28 mouse cellular contexts compared by ENCODE assay signal in genomic region chr12:40714288-40714687, GRCm38 (mm10).
DNase-seq lines count a peak whose midpoint lies in the region; ATAC-seq and TF ChIP-seq lines count a peak whose summit lies in the region.
"Had no signal": no experiment of that assay in that cellular context is flagged by ENCODE, and none has a peak within 500 bp of the region (broad histone marks: within the 10 kb centered on the region; RNA-seq: fewer than 3 reads in every experiment).

No protein-coding gene starts in this region.

- H3K9me3 ChIP-seq in forebrain, embryonic 13.5 days (replicated peaks) = no peaks in the 10 kb centered on the region
- H3K9me3 ChIP-seq in forebrain, embryonic 10.5 days = no peaks in the 10 kb centered on the region
- no peaks in the 10 kb centered on the region for H3K9me3 ChIP-seq in hindbrain, embryonic 15.5 days
- no peaks in the 10 kb centered on the region for H3K9me3 ChIP-seq in hindbrain, embryonic 11.5 days (ENCODE audit: control insufficient read depth, low read length)
- no peaks in the 10 kb centered on the region for H3K9me3 ChIP-seq in midbrain, embryonic 16.5 days (replicated peaks; ENCODE audit: control insufficient read depth, low read length, poor library complexity, severe bottlenecking)
- no peaks in the 10 kb centered on the region for H3K9me3 ChIP-seq in midbrain, embryonic 14.5 days (ENCODE audit: control insufficient read depth, low read length)
- H3K9me3 ChIP-seq in forebrain, postnatal 0 days (ENCODE audit: low read length) = no peaks in the 10 kb centered on the region
- H3K9me3 ChIP-seq: embryonic facial prominence, embryonic 10.5 days; embryonic facial prominence, embryonic 15.5 days; heart, embryonic 13.5 days; kidney, embryonic 15.5 days; liver, embryonic 12.5 days had no signal

- H3K27me3 ChIP-seq in forebrain, embryonic 13.5 days = no peaks in the 10 kb centered on the region
- H3K27me3 ChIP-seq in forebrain, embryonic 10.5 days (ENCODE audit: poor library complexity, severe bottlenecking) = no peaks in the 10 kb centered on the region
- no peaks in the 10 kb centered on the region for H3K27me3 ChIP-seq in hindbrain, embryonic 15.5 days
- H3K27me3 ChIP-seq in hindbrain, embryonic 11.5 days (ENCODE audit: control insufficient read depth, insufficient read depth, low read length) = no peaks in the 10 kb centered on the region
- no peaks in the 10 kb centered on the region for H3K27me3 ChIP-seq in midbrain, embryonic 16.5 days (ENCODE audit: control insufficient read depth, insufficient read depth, low read depth, low read length)
- no peaks in the 10 kb centered on the region for H3K27me3 ChIP-seq in midbrain, embryonic 14.5 days (ENCODE audit: control insufficient read depth, insufficient read depth, low read length)
- no peaks in the 10 kb centered on the region for H3K27me3 ChIP-seq in forebrain, postnatal 0 days (ENCODE audit: insufficient read depth, low read length)
- H3K27me3 ChIP-seq: CH12.LX; embryonic facial prominence, embryonic 15.5 days; heart, embryonic 13.5 days; kidney, embryonic 15.5 days; liver, embryonic 12.5 days had no signal

- H3K27ac ChIP-seq in forebrain, embryonic 13.5 days = no peak overlapping the region
- no peak overlapping the region for H3K27ac ChIP-seq in forebrain, embryonic 10.5 days
- H3K27ac ChIP-seq in hindbrain, embryonic 15.5 days (replicated peaks) = peak overlapping the region; percentile 52
- H3K27ac ChIP-seq in hindbrain, embryonic 11.5 days (ENCODE audit: low read depth, low read length) = no peak overlapping the region
- H3K27ac ChIP-seq in midbrain, embryonic 16.5 days (ENCODE audit: low read length) = 0 out of 2 replicates have a peak overlapping the region, but pooled peaks have one; percentile 8
- no peak overlapping the region for H3K27ac ChIP-seq in midbrain, embryonic 14.5 days (replicated peaks; ENCODE audit: low read depth, low read length)
- H3K27ac ChIP-seq in forebrain, postnatal 0 days (ENCODE audit: low read depth, low read length) = no peak overlapping the region
- H3K27ac ChIP-seq: embryonic facial prominence, embryonic 10.5 days; embryonic facial prominence, embryonic 15.5 days; heart, embryonic 13.5 days; kidney, embryonic 15.5 days; liver, embryonic 12.5 days; macrophage had no signal

- H3K4me1 ChIP-seq in forebrain, embryonic 13.5 days = 0 out of 2 replicates have a peak, but pooled peaks cover 4% of the 10 kb centered on the region
- H3K4me1 ChIP-seq in forebrain, embryonic 10.5 days = no peaks in the 10 kb centered on the region
- H3K4me1 ChIP-seq in hindbrain, embryonic 15.5 days (replicated peaks) = no peaks in the 10 kb centered on the region
- no peaks in the 10 kb centered on the region for H3K4me1 ChIP-seq in hindbrain, embryonic 11.5 days (replicated peaks; ENCODE audit: control insufficient read depth, insufficient read depth, low read length)
- no peaks in the 10 kb centered on the region for H3K4me1 ChIP-seq in midbrain, embryonic 16.5 days (ENCODE audit: control insufficient read depth, insufficient read depth, low read length)
- no peaks in the 10 kb centered on the region for H3K4me1 ChIP-seq in midbrain, embryonic 14.5 days (ENCODE audit: control insufficient read depth, insufficient read depth, low read length)
- no peaks in the 10 kb centered on the region for H3K4me1 ChIP-seq in forebrain, postnatal 0 days (ENCODE audit: insufficient read depth)
- H3K4me1 ChIP-seq: embryonic facial prominence, embryonic 10.5 days; embryonic facial prominence, embryonic 15.5 days; heart, embryonic 13.5 days; kidney, embryonic 15.5 days; liver, embryonic 12.5 days had no signal

- H3K4me2 ChIP-seq in forebrain, embryonic 13.5 days = no peak overlapping the region
- no peak overlapping the region for H3K4me2 ChIP-seq in hindbrain, embryonic 15.5 days
- H3K4me2 ChIP-seq in hindbrain, embryonic 11.5 days (replicated peaks; ENCODE audit: low read depth, low read length) = no peak overlapping the region
- H3K4me2 ChIP-seq in midbrain, embryonic 16.5 days (ENCODE audit: low read length) = no peak overlapping the region
- H3K4me2 ChIP-seq in midbrain, embryonic 14.5 days (ENCODE audit: low read length) = no peak overlapping the region
- H3K4me2 ChIP-seq in forebrain, postnatal 0 days (ENCODE audit: low read depth) = no peak overlapping the region
- H3K4me2 ChIP-seq: embryonic facial prominence, embryonic 15.5 days; heart, embryonic 13.5 days; kidney, embryonic 15.5 days; liver, embryonic 12.5 days had no signal

- peak; percentile 45; the same call in 1 of the 2 replicates for ATAC-seq in forebrain, embryonic 13.5 days
- ATAC-seq in hindbrain, embryonic 15.5 days (ENCODE audit: low FRiP score, low read depth) = no peak
- no peak for ATAC-seq in hindbrain, embryonic 11.5 days (ENCODE audit: low FRiP score)
- no peak for ATAC-seq in midbrain, embryonic 16.5 days
- ATAC-seq in midbrain, embryonic 14.5 days (ENCODE audit: low FRiP score, low TSS enrichment) = no peak
- peak; percentile 48; the same call in 1 of the 2 replicates for ATAC-seq in forebrain, postnatal 0 days
- ATAC-seq: inflammation-experienced regulatory T-cells, adult 6 months; liver, embryonic 12.5 days; liver, postnatal 0 days had no signal

- H3K4me3 ChIP-seq in forebrain, embryonic 13.5 days = no peak overlapping the region
- H3K4me3 ChIP-seq in forebrain, embryonic 10.5 days = no peak overlapping the region
- H3K4me3 ChIP-seq in hindbrain, embryonic 15.5 days = no peak overlapping the region
- H3K4me3 ChIP-seq in hindbrain, embryonic 11.5 days (ENCODE audit: low read depth, low read length) = no peak overlapping the region
- H3K4me3 ChIP-seq in midbrain, embryonic 16.5 days (ENCODE audit: low read depth, low read length) = no peak overlapping the region
- H3K4me3 ChIP-seq in midbrain, embryonic 14.5 days (replicated peaks; ENCODE audit: low read depth, low read length) = no peak overlapping the region
- no peak overlapping the region for H3K4me3 ChIP-seq in forebrain, postnatal 0 days (ENCODE audit: low read depth, low read length)
- H3K4me3 ChIP-seq: embryonic facial prominence, embryonic 10.5 days; embryonic facial prominence, embryonic 15.5 days; heart, embryonic 13.5 days; kidney, embryonic 15.5 days; liver, embryonic 12.5 days had no signal

- no peak for DNase-seq in forebrain, embryonic 10.5 days (ENCODE audit: extremely low spot score, low spot score)
- DNase-seq in hindbrain, embryonic 11.5 days (ENCODE audit: low spot score) = no peak
- DNase-seq in midbrain, embryonic 14.5 days = no peak
- DNase-seq in forebrain, postnatal 0 days = peak; percentile 29
- DNase-seq in ovary, postnatal 14 days (ENCODE audit: low spot score) = no peak
- DNase-seq: adrenal gland, adult 8-10 months; cerebellum, adult 18-20 months; cerebellum, postnatal 10 days; heart, postnatal 10 days; kidney, adult 18-20 months; kidney, postnatal 25 days; left cerebral cortex, postnatal 4 days; liver, postnatal 0 days; lung, postnatal 10 days; retina, postnatal 1 day; right cerebral cortex, postnatal 14 days; thymus, postnatal 4 days had no signal

- no peak for TF ChIP-seq CTCF in forebrain, postnatal 0 days (IDR thresholded peaks at IDR 0.05; ENCODE audit: low read depth)

- WGBS in forebrain, embryonic 13.5 days = 28% methylated on average over 5 of the region's 5 CpGs
- WGBS in forebrain, embryonic 10.5 days = 64% methylated on average over 5 of the region's 5 CpGs
- WGBS in hindbrain, embryonic 15.5 days = 36% methylated on average over 5 of the region's 5 CpGs
- 53% methylated on average over 5 of the region's 5 CpGs for WGBS in hindbrain, embryonic 11.5 days
- WGBS in midbrain, embryonic 16.5 days = 35% methylated on average over 5 of the region's 5 CpGs
- WGBS in midbrain, embryonic 14.5 days = 38% methylated on average over 5 of the region's 5 CpGs
- WGBS in forebrain, postnatal 0 days = 21% methylated on average over 5 of the region's 5 CpGs

- H3K36me3 ChIP-seq in forebrain, embryonic 13.5 days (ENCODE audit: poor library complexity, severe bottlenecking) = no peaks in the 10 kb centered on the region
- peaks cover 3% of the 10 kb centered on the region; the same call in 1 of the 2 replicates for H3K36me3 ChIP-seq in forebrain, embryonic 10.5 days (replicated peaks)
- 0 out of 2 replicates have a peak, but pooled peaks cover 3% of the 10 kb centered on the region for H3K36me3 ChIP-seq in hindbrain, embryonic 15.5 days
- H3K36me3 ChIP-seq in hindbrain, embryonic 11.5 days (ENCODE audit: control insufficient read depth, insufficient read depth, low read length) = no peaks in the 10 kb centered on the region
- 0 out of 2 replicates have a peak, but pooled peaks cover 4% of the 10 kb centered on the region for H3K36me3 ChIP-seq in midbrain, embryonic 16.5 days (ENCODE audit: control insufficient read depth, insufficient read depth, low read length)
- H3K36me3 ChIP-seq in midbrain, embryonic 14.5 days (ENCODE audit: control insufficient read depth, insufficient read depth, low read length) = peaks cover 7% of the 10 kb centered on the region
- H3K36me3 ChIP-seq in forebrain, postnatal 0 days (ENCODE audit: insufficient read depth) = peaks cover 6% of the 10 kb centered on the region; the same call in 1 of the 2 replicates
- H3K36me3 ChIP-seq: embryonic facial prominence, embryonic 15.5 days; kidney, embryonic 15.5 days; liver, embryonic 12.5 days had no signal

- H3K9ac ChIP-seq in forebrain, embryonic 13.5 days = no peak overlapping the region
- H3K9ac ChIP-seq in hindbrain, embryonic 15.5 days = no peak overlapping the region
- no peak overlapping the region for H3K9ac ChIP-seq in hindbrain, embryonic 11.5 days (ENCODE audit: low read depth, low read length)
- H3K9ac ChIP-seq in midbrain, embryonic 16.5 days (ENCODE audit: low read depth, low read length) = no peak overlapping the region
- no peak overlapping the region for H3K9ac ChIP-seq in midbrain, embryonic 14.5 days (replicated peaks; ENCODE audit: low read length)
- no peak overlapping the region for H3K9ac ChIP-seq in forebrain, postnatal 0 days
- H3K9ac ChIP-seq: embryonic facial prominence, embryonic 15.5 days; heart, embryonic 13.5 days; kidney, embryonic 15.5 days; liver, embryonic 12.5 days; liver, postnatal 0 days had no signal

Comparison
In these comparisons a context has a peak if more than half of its experiments do, and no peak if none do; other contexts are left out.
1. H3K27ac ChIP-seq: peak in hindbrain, embryonic 15.5 days (single experiment) and midbrain, embryonic 16.5 days (single experiment); none in forebrain, embryonic 13.5 days (single experiment), forebrain, embryonic 10.5 days (single experiment), hindbrain, embryonic 11.5 days (single experiment), midbrain, embryonic 14.5 days (single experiment) and forebrain, postnatal 0 days (single experiment).
2. ATAC-seq: peak in forebrain, embryonic 13.5 days (single experiment) and forebrain, postnatal 0 days (single experiment); none in hindbrain, embryonic 15.5 days (single experiment), hindbrain, embryonic 11.5 days (single experiment), midbrain, embryonic 16.5 days (single experiment) and midbrain, embryonic 14.5 days (single experiment).